Mouse (Mus musculus) intestine, postnatal 0 days (tissue): Measurements from ENCODE around the gene Mcm6. TPM values are rescaled to one million over a fixed set of nuclear protein-coding genes. Genes with fewer than 3 reads are reported as not detected.
A peak's percentile ranks its signal among the peaks of the same experiment; 100 is the strongest.

Experiments
- ATAC-seq: fragments of 200-750 bp; cut with Nextera tagmentation; 2 replicates; pipeline ENCODE4 v1.8.0; 2017; ENCODE audit warnings: mild to moderate bottlenecking, moderate TSS enrichment, moderate library complexity
- H3K27ac ChIP-seq: fragments of 300-500 bp; sonication (generic); 2 replicates; pipeline ENCODE4 v1.5.1; 2014; ENCODE audit warnings: mild to moderate bottlenecking, low read depth, low read length, moderate library complexity
- H3K27me3 ChIP-seq: fragments of 300-500 bp; sonication (generic); replicated peaks from 2 replicates; pipeline ENCODE4 v1.6.1; 2014; ENCODE audit warnings: low read length, mixed read lengths; ENCODE audit not compliant: control insufficient read depth, insufficient read depth
- H3K36me3 ChIP-seq: fragments of 300-500 bp; sonication (generic); 2 replicates; pipeline ENCODE4 v1.6.1; 2014; ENCODE audit warnings: mild to moderate bottlenecking, moderate library complexity; ENCODE audit not compliant: control insufficient read depth, insufficient read depth
- H3K4me1 ChIP-seq: fragments of 300-500 bp; sonication (generic); replicated peaks from 2 replicates; pipeline ENCODE4 v1.6.1; 2014; ENCODE audit warnings: antibody characterized with exemption, low read length, mixed read lengths; ENCODE audit not compliant: control insufficient read depth, insufficient read depth
- H3K4me2 ChIP-seq: fragments of 300-500 bp; sonication (generic); replicated peaks from 2 replicates; pipeline ENCODE4 v1.6.1; 2014; ENCODE audit warnings: low read depth, mild to moderate bottlenecking, moderate library complexity
- H3K4me3 ChIP-seq: fragments of 300-500 bp; sonication (generic); 2 replicates; pipeline ENCODE4 v1.5.1; 2014; ENCODE audit warnings: low read depth, low read length
- H3K9ac ChIP-seq: fragments of 300-500 bp; sonication (generic); 2 replicates; pipeline ENCODE4 v1.6.1; 2014; ENCODE audit warnings: mild to moderate bottlenecking, low read depth, low read length
- H3K9me3 ChIP-seq: fragments of 300-500 bp; sonication (generic); 2 replicates; pipeline ENCODE4 v1.6.1; 2016; ENCODE audit warnings: mixed run types; ENCODE audit not compliant: control insufficient read depth
- CTCF ChIP-seq: sonication (generic); IDR thresholded peaks from 2 replicates; pipeline ENCODE4 v1.5.1; 2016; ENCODE audit warnings: low read depth, mild to moderate bottlenecking, control low read depth, antibody characterized with exemption, moderate library complexity
- WGBS: fragments of 180-500 bp; shearing (Covaris S2); extraction: QIAGEN DNeasy Blood & Tissue Kit; methylation state at CpG from one replicate; pipeline ENCODE4 v1.1.7; 2014; 5-methylcytosine and 5-hydroxymethylcytosine counted together
- polyA plus RNA-seq: library from polyadenylated mRNA; unstranded; fragments of >200 nt; fragmentation: Nextera tagmentation; extraction: Ambion mirVana; gene quantifications from 2 replicates; pipeline ENCODE4 v1.2.1, GENCODE M21; 2015

Mcm6 gene
- polyA plus RNA-seq, 1 experiment from 2014 or later: 56.7 TPM

GRCm38 (mm10) chr1:128398738-128399445 lies 39.4 kb upstream of the Mcm6 start:
- Histone ChIP-seq H3K4me2 (no peak overlapping the region), H3K27ac (no peak overlapping the region), H3K4me3 (no peak overlapping the region), H3K36me3 (peaks cover 13% of the 10 kb centered on the region; the same call in 1 of the 2 replicates), H3K9me3 (no peaks in the 10 kb centered on the region), H3K9ac (no peak overlapping the region), H3K27me3 (no peaks in the 10 kb centered on the region), H3K4me1 (no peaks in the 10 kb centered on the region)
- ATAC-seq: peak; percentile 67
- TF ChIP-seq CTCF: no peak
- 79% methylated on average over 5 of the region's 5 CpGs for WGBS

- WGBS: 93% methylated on average over 3 of the region's 3 CpGs
Measured at GRCm38 (mm10) chr1:128394657-128395056, 35.2 kb upstream of the Mcm6 start.

GRCm38 (mm10) chr1:128392382-128392781 lies 32.9 kb upstream of the Mcm6 start:
- Histone ChIP-seq H3K4me3 (no peak overlapping the region), H3K9ac (no peak overlapping the region), H3K27me3 (no peaks in the 10 kb centered on the region), H3K27ac (no peak overlapping the region), H3K4me2 (no peak overlapping the region), H3K4me1 (no peaks in the 10 kb centered on the region), H3K9me3 (no peaks in the 10 kb centered on the region), H3K36me3 (peaks cover 20% of the 10 kb centered on the region)
- WGBS: 84% methylated on average over 2 of the region's 2 CpGs
- no peak for ATAC-seq
- TF ChIP-seq CTCF: no peak

More at GRCm38 (mm10) chr1:128394657-128395056, 35.2 kb upstream of the Mcm6 start:
- no peak overlapping the region for H3K27ac ChIP-seq
- ATAC-seq: no peak
- no peaks in the 10 kb centered on the region for H3K4me1 ChIP-seq
- H3K27me3 ChIP-seq: no peaks in the 10 kb centered on the region
- no peaks in the 10 kb centered on the region for H3K9me3 ChIP-seq
- peaks cover 6% of the 10 kb centered on the region; the same call in 1 of the 2 replicates for H3K36me3 ChIP-seq
- no peak overlapping the region for H3K4me2 ChIP-seq
- no peak for TF ChIP-seq CTCF
- no peak overlapping the region for H3K9ac ChIP-seq
- no peak overlapping the region for H3K4me3 ChIP-seq

- 83% methylated on average over 7 of the region's 7 CpGs for WGBS
Measured at GRCm38 (mm10) chr1:128386487-128386886, 27.0 kb upstream of the Mcm6 start.

GRCm38 (mm10) chr1:128376841-128377240 lies 17.4 kb upstream of the Mcm6 start:
- Histone ChIP-seq H3K27me3 (no peaks in the 10 kb centered on the region), H3K9ac (no peak overlapping the region), H3K27ac (no peak overlapping the region), H3K36me3 (peaks cover 8% of the 10 kb centered on the region), H3K4me2 (no peak overlapping the region), H3K4me3 (no peak overlapping the region), H3K4me1 (no peaks in the 10 kb centered on the region), H3K9me3 (no peaks in the 10 kb centered on the region)
- TF ChIP-seq CTCF: no peak
- WGBS: 96% methylated on average over 4 of the region's 4 CpGs
- ATAC-seq: no peak

More at GRCm38 (mm10) chr1:128386487-128386886, 27.0 kb upstream of the Mcm6 start:
- ATAC-seq: no peak
- Histone ChIP-seq H3K4me3 (no peak overlapping the region), H3K36me3 (peaks cover 32% of the 10 kb centered on the region), H3K9ac (no peak overlapping the region), H3K27me3 (no peaks in the 10 kb centered on the region), H3K4me1 (no peaks in the 10 kb centered on the region), H3K9me3 (no peaks in the 10 kb centered on the region), H3K4me2 (no peak overlapping the region), H3K27ac (no peak overlapping the region)
- no peak for TF ChIP-seq CTCF

- H3K27ac ChIP-seq: no peak overlapping the region
- H3K9me3 ChIP-seq: no peaks in the 10 kb centered on the region
- H3K27me3 ChIP-seq: no peaks in the 10 kb centered on the region
- H3K9ac ChIP-seq: no peak overlapping the region
- no peaks in the 10 kb centered on the region for H3K4me1 ChIP-seq
- 80% methylated on average over 7 of the region's 7 CpGs for WGBS
- H3K4me3 ChIP-seq: no peak overlapping the region
- peaks cover 12% of the 10 kb centered on the region for H3K36me3 ChIP-seq
- peak; percentile 69 for TF ChIP-seq CTCF
- no peak overlapping the region for H3K4me2 ChIP-seq
- no peak for ATAC-seq
Measured at GRCm38 (mm10) chr1:128372143-128372860, 12.8 kb upstream of the Mcm6 start.
